Mouse (Mus musculus): ENCODE data around the gene Brix1. TPM values are rescaled to one million over a fixed set of nuclear protein-coding genes. Genes with fewer than 3 reads are reported as not detected.

Gene Brix1
- polyA plus RNA-seq, 1 experiment from 2014 or later, result 73.3 TPM

DNA sequence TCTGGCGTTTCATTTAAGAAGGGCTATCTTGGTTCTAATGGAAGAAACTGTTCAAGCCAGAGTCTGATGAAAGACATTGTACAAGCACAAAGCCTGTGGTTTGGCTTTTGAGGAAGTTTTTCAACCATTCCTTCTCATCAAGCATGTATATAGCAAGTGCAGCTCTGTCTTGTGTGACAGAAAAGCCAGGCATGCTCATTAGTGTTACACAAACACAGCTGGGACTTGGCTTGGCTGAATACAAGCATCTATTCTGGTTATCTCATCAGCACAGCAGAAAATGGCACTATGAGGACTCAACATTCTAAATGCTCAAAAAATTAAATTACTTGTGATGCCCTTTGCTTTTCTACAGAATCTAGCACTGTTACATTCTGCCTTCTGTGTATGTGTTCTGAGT lies 48.9 kb downstream of the Brix1 start:
- Histone ChIP-seq H3K4me1 (ENCODE audit: control insufficient read depth, insufficient read depth, low read length) (no peaks in the 10 kb centered on the region), H3K4me2 (ENCODE audit: low read length) (no peak overlapping the region), H3K27ac (replicated peaks; ENCODE audit: low read depth, low read length) (no peak overlapping the region), H3K4me3 (replicated peaks; ENCODE audit: low read depth, low read length) (no peak overlapping the region), H3K9me3 (ENCODE audit: control insufficient read depth, low read length) (no peaks in the 10 kb centered on the region), H3K9ac (replicated peaks; ENCODE audit: low read length) (no peak overlapping the region), H3K27me3 (ENCODE audit: control insufficient read depth, insufficient read depth, low read length) (no peaks in the 10 kb centered on the region), H3K36me3 (ENCODE audit: control insufficient read depth, insufficient read depth, low read length) (peaks cover 15% of the 10 kb centered on the region)
- ATAC-seq (ENCODE audit: low FRiP score, low TSS enrichment) (no peak), DNase-seq (no peak)
- 92% methylated on average over 1 of the region's 1 CpGs for WGBS

DNA sequence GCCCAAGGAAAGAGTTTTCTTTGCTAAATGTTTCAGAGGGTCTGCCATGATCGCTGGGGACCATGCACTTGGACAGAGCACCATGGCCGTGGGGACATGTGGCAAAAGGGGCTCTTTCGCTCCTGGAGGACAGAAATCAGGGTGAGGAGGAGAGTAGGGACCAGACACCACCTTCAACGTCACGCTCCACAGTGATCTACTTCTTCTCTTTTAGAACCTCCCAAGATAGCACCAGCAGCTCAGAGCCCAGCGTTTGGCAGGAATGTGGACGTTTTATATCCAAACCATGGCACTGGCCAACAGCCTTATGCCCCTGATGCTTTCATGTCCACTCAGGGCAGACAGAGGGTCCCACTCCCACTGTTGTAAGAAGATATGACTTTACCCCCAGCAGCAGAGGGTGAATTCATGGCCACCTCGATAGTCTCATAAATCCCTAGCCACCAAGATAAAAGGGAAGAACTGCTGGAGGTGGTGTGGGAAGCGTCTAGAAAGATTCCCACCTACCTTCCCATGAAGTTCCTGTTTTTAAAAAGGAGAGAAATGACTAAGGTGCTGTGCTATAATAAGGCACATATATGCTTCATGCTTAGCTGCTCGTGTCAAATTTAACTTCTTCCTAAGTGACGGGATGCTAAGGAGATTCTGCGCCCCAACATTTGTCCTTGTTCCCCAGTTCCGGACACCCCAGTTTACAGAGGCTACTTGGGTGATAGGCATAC lies 59.0 kb downstream of the Brix1 start:
- H3K27me3 ChIP-seq (ENCODE audit: control insufficient read depth, insufficient read depth, low read length), result no peaks in the 10 kb centered on the region
- H3K4me3 ChIP-seq (replicated peaks; ENCODE audit: low read depth, low read length), result no peak overlapping the region
- no peak overlapping the region for H3K4me2 ChIP-seq (ENCODE audit: low read length)
- no peaks in the 10 kb centered on the region for H3K4me1 ChIP-seq (ENCODE audit: control insufficient read depth, insufficient read depth, low read length)
- H3K9me3 ChIP-seq (ENCODE audit: control insufficient read depth, low read length), result no peaks in the 10 kb centered on the region
- H3K27ac ChIP-seq (replicated peaks; ENCODE audit: low read depth, low read length), result no peak overlapping the region
- H3K36me3 ChIP-seq (ENCODE audit: control insufficient read depth, insufficient read depth, low read length), result no peaks in the 10 kb centered on the region
- WGBS, result 94% methylated on average over 13 of the region's 13 CpGs
- DNase-seq (no peak), ATAC-seq (ENCODE audit: low FRiP score, low TSS enrichment) (no peak)
- H3K9ac ChIP-seq (replicated peaks; ENCODE audit: low read length), result no peak overlapping the region

DNA sequence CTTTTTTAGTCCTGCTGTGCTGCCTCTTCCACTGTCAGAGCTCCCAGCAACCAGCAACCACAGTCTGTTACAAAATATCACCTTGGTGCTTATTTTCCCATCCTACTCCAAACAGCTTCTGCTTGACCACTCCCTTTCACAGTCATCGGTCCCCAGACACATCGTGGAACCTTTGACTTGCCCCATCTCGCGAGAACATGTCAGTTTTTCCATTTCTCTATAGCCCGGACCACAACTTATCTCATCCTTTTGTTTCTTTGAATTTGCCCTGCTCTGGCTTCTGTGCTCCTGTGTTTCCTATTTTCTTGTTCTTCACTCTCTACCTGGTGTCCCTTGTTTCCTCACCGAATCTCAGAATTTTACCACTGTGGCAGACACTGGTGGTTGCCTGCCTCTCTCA lies 59.6 kb downstream of the Brix1 start:
- no peak overlapping the region for H3K9ac ChIP-seq (replicated peaks; ENCODE audit: low read length)
- DNase-seq (no peak), ATAC-seq (ENCODE audit: low FRiP score, low TSS enrichment) (no peak)
- no peak overlapping the region for H3K4me3 ChIP-seq (replicated peaks; ENCODE audit: low read depth, low read length)
- no peaks in the 10 kb centered on the region for H3K9me3 ChIP-seq (ENCODE audit: control insufficient read depth, low read length)
- H3K36me3 ChIP-seq (ENCODE audit: control insufficient read depth, insufficient read depth, low read length), result no peaks in the 10 kb centered on the region
- no peaks in the 10 kb centered on the region for H3K27me3 ChIP-seq (ENCODE audit: control insufficient read depth, insufficient read depth, low read length)
- WGBS, result 95% methylated on average over 6 of the region's 6 CpGs
- H3K27ac ChIP-seq (replicated peaks; ENCODE audit: low read depth, low read length), result no peak overlapping the region
- no peak overlapping the region for H3K4me2 ChIP-seq (ENCODE audit: low read length)
- H3K4me1 ChIP-seq (ENCODE audit: control insufficient read depth, insufficient read depth, low read length), result no peaks in the 10 kb centered on the region

Other genes starting within 250 kb of the Brix1 start
- not detected in 2 replicates for gene Gm21973, start 160.6 kb downstream of the Brix1 start, polyA plus RNA-seq (2014; fragmentation: Nextera tagmentation; extraction: Ambion mirVana)
- gene Agxt2, start 127.4 kb downstream of the Brix1 start, polyA plus RNA-seq (2014; fragmentation: Nextera tagmentation; extraction: Ambion mirVana), result not detected in 2 replicates
- 10.4 and 12.3 TPM in 2 replicates for gene Dnajc21, start 15.4 kb downstream of the Brix1 start, polyA plus RNA-seq (2014; fragmentation: Nextera tagmentation; extraction: Ambion mirVana)
- 13.5 and 19.7 TPM in 2 replicates for gene Rad1, start 71 bp upstream of the Brix1 start, polyA plus RNA-seq (2014; fragmentation: Nextera tagmentation; extraction: Ambion mirVana)
- 0.11 TPM in 1 of 2 replicates, not detected in the other for gene Ttc23l, start 72.7 kb upstream of the Brix1 start, polyA plus RNA-seq (2014; fragmentation: Nextera tagmentation; extraction: Ambion mirVana)
- 10.5 and 20.5 TPM in 2 replicates for gene Rai14, start 228.7 kb upstream of the Brix1 start, polyA plus RNA-seq (2014; fragmentation: Nextera tagmentation; extraction: Ambion mirVana)